Comparison of ENCODE assay signal across 7 mouse cellular contexts in genomic region chr9:30844079-30844563, GRCm38 (mm10).
DNase-seq lines count a peak whose midpoint lies in the region; ATAC-seq lines count a peak whose summit lies in the region.

No protein-coding gene starts in this region.

- DNase-seq in midbrain, embryonic 10.5 days (ENCODE audit: low spot score) = peak; percentile 40
- DNase-seq in midbrain, embryonic 11.5 days (ENCODE audit: low spot score, missing footprints) = no peak
- DNase-seq in embryonic facial prominence, embryonic 14.5 days (ENCODE audit: low spot score) = peak; percentile 14
- DNase-seq in lung, postnatal 36 days = peak; percentile 80
- DNase-seq in cerebellum, adult 11 months = no peak

- 0 out of 2 replicates have a peak, but pooled peaks cover 3% of the 10 kb centered on the region for H3K4me1 ChIP-seq in midbrain, embryonic 10.5 days
- H3K4me1 ChIP-seq in midbrain, embryonic 11.5 days (ENCODE audit: control insufficient read depth, insufficient read depth, low read length) = no peaks in the 10 kb centered on the region
- H3K4me1 ChIP-seq in embryonic facial prominence, embryonic 14.5 days (ENCODE audit: control insufficient read depth, insufficient read depth, low read length) = peaks cover 14% of the 10 kb centered on the region
- H3K4me1 ChIP-seq in heart, embryonic 11.5 days (ENCODE audit: control insufficient read depth, insufficient read depth, low read length) = peaks cover 24% of the 10 kb centered on the region

- WGBS in midbrain, embryonic 10.5 days = 79% methylated on average over 8 of the region's 8 CpGs
- 79% methylated on average over 8 of the region's 8 CpGs for WGBS in midbrain, embryonic 11.5 days
- 68% methylated on average over 2 of the region's 8 CpGs for WGBS in embryonic facial prominence, embryonic 14.5 days
- 23% methylated on average over 8 of the region's 8 CpGs for WGBS in heart, embryonic 11.5 days (ENCODE audit: insufficient replicate concordance)

- no peak for ATAC-seq in midbrain, embryonic 11.5 days (ENCODE audit: low FRiP score)
- no peak for ATAC-seq in embryonic facial prominence, embryonic 14.5 days (ENCODE audit: low read depth)
- ATAC-seq in heart, embryonic 11.5 days (replicated peaks; ENCODE audit: insufficient number of reproducible peaks, low FRiP score, low TSS enrichment) = peak; percentile 71
- ATAC-seq in erythroid progenitor cell, adult 5-6 weeks (replicated peaks; ENCODE audit: low FRiP score, poor library complexity, severe bottlenecking) = no peak

- no peak overlapping the region for H3K9ac ChIP-seq in midbrain, embryonic 11.5 days (ENCODE audit: low read length)
- H3K9ac ChIP-seq in embryonic facial prominence, embryonic 14.5 days (ENCODE audit: low read depth, low read length) = no peak overlapping the region
- H3K9ac ChIP-seq in heart, embryonic 11.5 days (ENCODE audit: low read depth, low read length) = no peak overlapping the region

- no peak overlapping the region for H3K27ac ChIP-seq in midbrain, embryonic 10.5 days (replicated peaks)
- no peak overlapping the region for H3K27ac ChIP-seq in midbrain, embryonic 11.5 days (ENCODE audit: low read depth, low read length)
- H3K27ac ChIP-seq in embryonic facial prominence, embryonic 14.5 days (replicated peaks; ENCODE audit: low read depth, low read length) = no peak overlapping the region
- no peak overlapping the region for H3K27ac ChIP-seq in heart, embryonic 11.5 days (ENCODE audit: low read depth, low read length)

- H3K36me3 ChIP-seq in midbrain, embryonic 10.5 days = no peaks in the 10 kb centered on the region
- H3K36me3 ChIP-seq in midbrain, embryonic 11.5 days (ENCODE audit: control insufficient read depth, insufficient read depth, low read length) = no peaks in the 10 kb centered on the region
- no peaks in the 10 kb centered on the region for H3K36me3 ChIP-seq in embryonic facial prominence, embryonic 14.5 days (ENCODE audit: control insufficient read depth, insufficient read depth, low read length)
- no peaks in the 10 kb centered on the region for H3K36me3 ChIP-seq in heart, embryonic 11.5 days (ENCODE audit: control insufficient read depth, insufficient read depth, low read length)

- no peaks in the 10 kb centered on the region for H3K9me3 ChIP-seq in midbrain, embryonic 10.5 days (replicated peaks)
- no peaks in the 10 kb centered on the region for H3K9me3 ChIP-seq in midbrain, embryonic 11.5 days (ENCODE audit: control insufficient read depth, low read length)
- H3K9me3 ChIP-seq in embryonic facial prominence, embryonic 14.5 days (ENCODE audit: control insufficient read depth, low read length) = no peaks in the 10 kb centered on the region
- no peaks in the 10 kb centered on the region for H3K9me3 ChIP-seq in heart, embryonic 11.5 days (replicated peaks; ENCODE audit: control insufficient read depth, low read length)

- H3K4me3 ChIP-seq in midbrain, embryonic 10.5 days = no peak overlapping the region
- no peak overlapping the region for H3K4me3 ChIP-seq in midbrain, embryonic 11.5 days (ENCODE audit: low read depth, low read length)
- H3K4me3 ChIP-seq in embryonic facial prominence, embryonic 14.5 days (ENCODE audit: low read depth, low read length) = no peak overlapping the region
- H3K4me3 ChIP-seq in heart, embryonic 11.5 days (ENCODE audit: low read depth, low read length) = no peak overlapping the region

- H3K4me2 ChIP-seq in midbrain, embryonic 11.5 days = no peak overlapping the region
- no peak overlapping the region for H3K4me2 ChIP-seq in embryonic facial prominence, embryonic 14.5 days (ENCODE audit: low read depth, low read length)
- H3K4me2 ChIP-seq in heart, embryonic 11.5 days = no peak overlapping the region

- no peaks in the 10 kb centered on the region for H3K27me3 ChIP-seq in midbrain, embryonic 10.5 days (ENCODE audit: low read depth, poor library complexity, severe bottlenecking)
- H3K27me3 ChIP-seq in midbrain, embryonic 11.5 days (ENCODE audit: control insufficient read depth, insufficient read depth, low read length) = no peaks in the 10 kb centered on the region
- H3K27me3 ChIP-seq in embryonic facial prominence, embryonic 14.5 days (replicated peaks; ENCODE audit: control insufficient read depth, insufficient read depth, low read length) = no peaks in the 10 kb centered on the region
- no peaks in the 10 kb centered on the region for H3K27me3 ChIP-seq in heart, embryonic 11.5 days (ENCODE audit: control insufficient read depth, insufficient read depth, low read length)

Comparison
In these comparisons a context has a peak if more than half of its experiments do, and no peak if none do; other contexts are left out.
1. DNase-seq: peak in midbrain, embryonic 10.5 days (single experiment), embryonic facial prominence, embryonic 14.5 days (single experiment) and lung, postnatal 36 days (single experiment); none in midbrain, embryonic 11.5 days (single experiment) and cerebellum, adult 11 months (single experiment).